Mouse (Mus musculus) inflammation-experienced regulatory T-cells, adult 16 weeks (primary cell): ENCODE measurements around the gene Chgb. TPM values are rescaled to one million over a fixed set of nuclear protein-coding genes. Genes with fewer than 3 reads are reported as not detected.

Experiments used
- polyA plus RNA-seq: library from polyadenylated mRNA; unstranded; fragments of 100-300 nt; shearing (Covaris generic); gene quantifications from one replicate; pipeline ENCODE4 v1.2.1, GENCODE M21; 2017

Gene Chgb
- polyA plus RNA-seq = not detected

GRCm38 (mm10) chr2:132780978-132781377, at the start of gene Chgb:
Gene Chgb (plus strand): TSS chr2:132781278.

DNA sequence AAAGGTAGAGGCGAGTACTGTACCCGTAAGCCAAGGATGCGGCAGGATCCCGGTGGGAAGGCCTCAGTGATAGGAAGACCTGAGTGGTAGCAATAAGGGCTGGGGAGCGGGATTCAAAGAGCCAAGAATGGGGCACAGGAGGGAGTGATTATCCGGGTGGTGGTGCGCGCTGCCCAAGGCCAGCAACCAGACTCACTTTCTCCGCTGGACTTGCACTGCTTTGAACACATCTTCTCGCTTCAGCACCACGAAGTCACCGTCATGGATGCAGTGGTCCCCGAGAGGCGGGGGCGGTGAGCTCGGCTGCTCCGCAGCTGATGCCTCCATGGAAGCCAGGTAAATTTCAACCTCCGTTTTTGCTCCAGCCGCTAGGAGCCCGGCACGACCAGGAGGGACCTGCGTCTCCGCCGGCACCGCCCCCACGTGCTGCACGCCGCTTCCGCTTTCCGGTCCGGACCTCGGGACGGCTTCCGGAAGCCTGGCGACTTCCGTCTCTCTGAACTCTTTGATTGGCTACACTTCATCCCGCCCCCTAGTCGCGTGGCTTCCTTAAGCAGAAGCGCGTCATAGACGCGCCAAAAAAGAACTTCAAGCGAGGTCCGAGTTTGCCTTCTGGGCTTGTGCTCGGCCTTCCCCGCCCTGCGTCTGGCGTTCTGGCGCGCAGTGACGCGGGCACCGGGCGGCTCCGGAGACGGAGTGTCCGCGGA, 34.7 kb downstream of the Chgb start, which contains the start of the genes Trmt6 and Mcm8:
Gene Trmt6, minus strand, starts transcription at position 448 of the 707 bp plus-strand sequence.
Gene Mcm8, plus strand, starts transcription at position 534 of the 707 bp plus-strand sequence.

Other genes starting within 250 kb of the Chgb start
- 90.1 TPM for gene Gpcpd1, start 193.5 kb upstream of the Chgb start, polyA plus RNA-seq
- gene Shld1, start 94.3 kb upstream of the Chgb start, polyA plus RNA-seq = 33.1 TPM
- 54.9 TPM for gene Trmt6, start 34.8 kb downstream of the Chgb start, polyA plus RNA-seq
- gene Mcm8, start 34.9 kb downstream of the Chgb start, polyA plus RNA-seq = 2.3 TPM
- gene Crls1, start 65.4 kb downstream of the Chgb start, polyA plus RNA-seq = 0.98 TPM
- 1.2 TPM for gene Lrrn4, start 99.6 kb downstream of the Chgb start, polyA plus RNA-seq
- gene Fermt1, start 164.6 kb downstream of the Chgb start, polyA plus RNA-seq = not detected